Mouse (Mus musculus): Measurements from ENCODE around the gene Lhfp. TPM values are rescaled to one million over a fixed set of nuclear protein-coding genes. Genes with fewer than 3 reads are reported as not detected.

Lhfp gene
- polyA plus RNA-seq (2017; shearing (Covaris generic)) = 0.61 TPM

DNA sequence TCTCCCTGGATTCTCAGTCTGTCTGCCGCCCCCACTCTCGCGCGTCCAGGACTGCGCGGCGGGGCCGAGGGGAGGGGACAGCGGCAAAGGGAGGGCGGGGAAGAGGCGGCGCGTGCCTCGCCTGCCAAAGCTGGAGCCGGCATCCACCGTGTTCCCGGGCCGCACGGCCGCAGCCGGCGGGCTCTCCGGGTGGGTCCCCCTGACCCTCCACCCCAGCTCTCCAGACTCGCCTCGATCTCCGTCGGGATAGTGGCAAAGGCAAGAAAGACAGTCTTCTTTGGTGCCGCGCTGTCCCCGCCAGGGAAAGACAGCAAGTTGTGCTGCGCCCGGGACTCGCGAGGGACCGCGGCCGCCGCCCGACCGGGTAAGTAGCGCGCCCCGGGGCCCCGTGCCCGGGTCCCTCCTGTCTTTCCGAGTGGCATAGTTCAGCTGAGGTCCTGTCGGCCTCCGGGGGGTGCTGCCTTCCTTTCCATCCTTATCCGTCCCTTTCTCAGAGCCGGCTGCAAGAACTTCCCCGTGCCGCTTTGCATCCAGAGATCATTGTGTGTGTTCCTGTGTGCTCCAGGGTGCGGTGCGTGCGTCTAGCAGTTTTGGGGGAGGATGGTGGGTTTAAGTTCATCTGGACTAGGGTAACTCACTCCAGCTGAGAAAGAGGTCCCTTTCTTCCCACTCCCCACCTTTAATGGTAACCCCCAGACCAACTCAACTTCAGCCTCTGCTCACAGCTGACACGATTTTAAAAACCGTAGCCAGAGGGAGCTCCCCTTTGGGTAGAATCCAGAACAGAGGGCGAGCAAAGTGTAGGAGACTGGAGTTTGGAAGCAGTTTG lies at the start of gene Lhfp:
Gene Lhfp (plus strand): TSS at position 118 of the 829 bp plus-strand sequence.

DNA sequence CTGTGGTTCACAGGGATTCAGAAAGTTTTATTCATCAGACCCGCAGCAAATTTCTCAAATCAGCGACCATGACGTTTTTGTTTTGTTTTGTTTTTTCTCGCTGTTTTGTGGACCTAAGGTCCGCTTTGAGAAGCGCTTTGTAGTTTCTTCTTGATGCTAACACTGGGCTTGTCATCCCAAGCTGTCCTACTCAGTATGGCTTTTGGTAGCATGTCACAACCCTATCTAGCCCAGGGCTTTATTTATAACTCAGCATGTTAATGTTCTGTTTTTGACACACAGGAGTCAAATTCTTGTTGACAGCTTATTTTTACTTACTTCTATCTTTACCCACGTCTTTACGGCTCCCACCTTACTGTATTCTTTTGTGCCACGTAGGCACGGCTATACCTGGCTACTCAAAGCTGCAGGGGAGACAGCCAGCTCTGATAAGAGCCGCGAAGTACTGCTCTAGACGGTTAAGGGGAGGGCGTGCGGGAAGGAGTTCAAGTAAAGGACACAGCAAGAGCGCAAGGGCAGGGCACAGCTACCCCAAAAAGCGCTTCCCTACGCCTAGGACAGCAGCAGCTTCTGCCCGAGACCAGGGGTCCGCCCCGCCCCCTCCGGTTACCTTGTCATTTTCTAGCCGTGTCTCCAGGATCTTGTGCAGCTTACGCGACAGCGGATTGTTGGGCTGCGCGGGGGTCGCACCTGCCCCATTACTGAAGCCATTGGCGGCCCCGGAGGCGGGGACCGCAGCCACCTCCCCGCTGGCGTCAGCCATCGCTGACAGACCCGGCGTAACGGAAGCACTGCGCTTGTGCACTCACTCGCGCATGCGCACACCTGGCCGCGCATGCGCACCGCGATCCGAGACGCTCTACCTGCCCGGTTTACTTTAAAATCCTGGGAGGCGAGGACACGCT lies 24.6 kb upstream of the Lhfp start, which contains the start of gene Cog6:
Gene Cog6 (minus strand): TSS at position 802 of the 905 bp plus-strand sequence.

Other genes starting within 250 kb of the Lhfp start
- gene Cog6, start 24.3 kb upstream of the Lhfp start, polyA plus RNA-seq (2017; shearing (Covaris generic)) = 24.1 TPM

Data from effector memory CD4-positive, alpha-beta T cell, adult 7 months (primary cell).